In genomic region chr6:49113895-49114294, GRCm38 (mm10) we compare ENCODE assay signal across 36 mouse cellular contexts. TPM values are rescaled to one million over a fixed set of nuclear protein-coding genes. Genes with fewer than 3 reads are reported as not detected.
DNase-seq lines count a peak whose midpoint lies in the region; ATAC-seq and TF ChIP-seq lines count a peak whose summit lies in the region.
"Had no signal": no experiment of that assay in that cellular context is flagged by ENCODE, and none has a peak within 500 bp of the region (broad histone marks: within the 10 kb centered on the region; RNA-seq: fewer than 3 reads in every experiment).

No protein-coding gene starts in this region.

- no peak overlapping the region for H3K9ac ChIP-seq in embryonic facial prominence, embryonic 11.5 days (replicated peaks; ENCODE audit: low read length)
- H3K9ac ChIP-seq: embryonic facial prominence, embryonic 13.5 days; forebrain, embryonic 12.5 days; hindbrain, embryonic 13.5 days; lung, embryonic 15.5 days; midbrain, embryonic 13.5 days; neural tube, embryonic 13.5 days had no signal

- no peaks in the 10 kb centered on the region for H3K27me3 ChIP-seq in embryonic facial prominence, embryonic 11.5 days (ENCODE audit: control insufficient read depth, insufficient read depth, low read length)
- H3K27me3 ChIP-seq in embryonic facial prominence, embryonic 10.5 days (replicated peaks; ENCODE audit: low read depth, poor library complexity, severe bottlenecking): no peaks in the 10 kb centered on the region
- H3K27me3 ChIP-seq in limb, embryonic 10.5 days (ENCODE audit: low read depth, poor library complexity, severe bottlenecking): no peaks in the 10 kb centered on the region
- H3K27me3 ChIP-seq in small intestine, adult 2 months (ENCODE audit: control insufficient read depth, insufficient read depth, low read length): no peaks in the 10 kb centered on the region
- H3K27me3 ChIP-seq: embryonic facial prominence, embryonic 13.5 days; forebrain, embryonic 12.5 days; hindbrain, embryonic 13.5 days; lung, embryonic 15.5 days; megakaryocyte, embryonic 14.5 days; midbrain, embryonic 13.5 days; neural tube, embryonic 13.5 days; Patski had no signal

- no peak overlapping the region for H3K4me2 ChIP-seq in embryonic facial prominence, embryonic 11.5 days (ENCODE audit: low read depth, low read length)
- H3K4me2 ChIP-seq: embryonic facial prominence, embryonic 13.5 days; forebrain, embryonic 12.5 days; heart, embryonic 11.5 days; hindbrain, embryonic 13.5 days; liver, embryonic 11.5 days; lung, embryonic 15.5 days; midbrain, embryonic 13.5 days; neural tube, embryonic 13.5 days had no signal

- H3K36me3 ChIP-seq in embryonic facial prominence, embryonic 11.5 days (replicated peaks; ENCODE audit: control insufficient read depth, insufficient read depth, low read depth, low read length): no peaks in the 10 kb centered on the region; the same call in none of the 2 replicates
- H3K36me3 ChIP-seq in embryonic facial prominence, embryonic 10.5 days (replicated peaks): peaks cover 96% of the 10 kb centered on the region
- H3K36me3 ChIP-seq in limb, embryonic 10.5 days: peaks cover 86% of the 10 kb centered on the region
- H3K36me3 ChIP-seq in small intestine, adult 2 months (ENCODE audit: control insufficient read depth, insufficient read depth, low read length): no peaks in the 10 kb centered on the region

- DNase-seq in embryonic facial prominence, embryonic 11.5 days (ENCODE audit: low spot score): peak; percentile 20
- no peak for DNase-seq in embryonic facial prominence, embryonic 10.5 days (ENCODE audit: low spot score)
- DNase-seq in hindlimb bud, embryonic 11.5 days (ENCODE audit: extremely low spot score, low read depth, low spot score): peak; percentile 41
- no peak for DNase-seq in limb, embryonic 10.5 days (ENCODE audit: low spot score)
- no peak for DNase-seq in thymus, postnatal 0 days (ENCODE audit: low spot score)
- DNase-seq: adrenal gland, postnatal 25 days; cerebellum, adult 11-12 months; cerebellum, adult 9-11 months; gastrocnemius, postnatal 25 days; heart, adult 18-20 months; heart, postnatal 4 days; kidney, adult 8-10 months; kidney, postnatal 4 days; layer of hippocampus, postnatal 36 days; left cerebral cortex, postnatal 4 days; lung, postnatal 36 days; retina, postnatal 1 day; right cerebral cortex, postnatal 14 days; spleen, adult 18-20 months; thymus, adult 18-20 months; thymus, postnatal 36 days had no signal

- ATAC-seq in embryonic facial prominence, embryonic 11.5 days (replicated peaks; ENCODE audit: insufficient number of reproducible peaks, low FRiP score, low TSS enrichment, low read depth): no peak
- ATAC-seq in megakaryocyte, adult 5-6 weeks (ENCODE audit: poor library complexity, severe bottlenecking): no peak
- ATAC-seq: midbrain, embryonic 13.5 days; Patski had no signal

- H3K27ac ChIP-seq in embryonic facial prominence, embryonic 11.5 days (replicated peaks; ENCODE audit: low read depth, low read length): no peak overlapping the region
- no peak overlapping the region for H3K27ac ChIP-seq in embryonic facial prominence, embryonic 10.5 days (replicated peaks)
- H3K27ac ChIP-seq in limb, embryonic 10.5 days: 0 out of 2 replicates have a peak overlapping the region, but pooled peaks have one; percentile 19
- H3K27ac ChIP-seq in small intestine, adult 2 months (ENCODE audit: insufficient read depth, low read depth, low read length): peak overlapping the region; percentile 60
- H3K27ac ChIP-seq: embryonic facial prominence, embryonic 13.5 days; forebrain, embryonic 12.5 days; hindbrain, embryonic 13.5 days; kidney, postnatal 0 days; lung, embryonic 15.5 days; midbrain, embryonic 13.5 days; neural tube, embryonic 13.5 days had no signal

- no peaks in the 10 kb centered on the region for H3K4me1 ChIP-seq in embryonic facial prominence, embryonic 11.5 days (ENCODE audit: control insufficient read depth, insufficient read depth, low read length)
- no peaks in the 10 kb centered on the region for H3K4me1 ChIP-seq in embryonic facial prominence, embryonic 10.5 days
- peaks cover 10% of the 10 kb centered on the region; the same call in 1 of the 2 replicates for H3K4me1 ChIP-seq in limb, embryonic 10.5 days
- H3K4me1 ChIP-seq in small intestine, adult 2 months (ENCODE audit: control insufficient read depth, insufficient read depth, insufficient read length, low read length): peaks cover 6% of the 10 kb centered on the region; the same call in 1 of the 2 replicates
- H3K4me1 ChIP-seq: forebrain, embryonic 12.5 days; midbrain, embryonic 13.5 days had no signal

- TF ChIP-seq POLR2A in small intestine, adult 2 months (IDR thresholded peaks at IDR 0.05; ENCODE audit: low read depth, low read length): no peak

- 74% methylated on average over 7 of the region's 7 CpGs for WGBS in embryonic facial prominence, embryonic 11.5 days
- 81% methylated on average over 7 of the region's 7 CpGs for WGBS in embryonic facial prominence, embryonic 10.5 days
- WGBS in limb, embryonic 10.5 days: 56% methylated on average over 7 of the region's 7 CpGs
- 46% methylated on average over 7 of the region's 7 CpGs for WGBS in small intestine, adult 2 months

- no peak overlapping the region for H3K4me3 ChIP-seq in embryonic facial prominence, embryonic 11.5 days (ENCODE audit: low read depth, low read length)
- no peak overlapping the region for H3K4me3 ChIP-seq in embryonic facial prominence, embryonic 10.5 days
- no peak overlapping the region for H3K4me3 ChIP-seq in limb, embryonic 10.5 days
- no peak overlapping the region for H3K4me3 ChIP-seq in small intestine, adult 2 months (ENCODE audit: low read depth, low read length)
- H3K4me3 ChIP-seq: embryonic facial prominence, embryonic 13.5 days; erythroblast, embryonic 14.5 days; forebrain, embryonic 12.5 days; hindbrain, embryonic 13.5 days; lung, embryonic 15.5 days; megakaryocyte, embryonic 14.5 days; midbrain, embryonic 13.5 days; neural tube, embryonic 13.5 days had no signal

- no peak for TF ChIP-seq CTCF in small intestine, adult 2 months (IDR thresholded peaks at IDR 0.05; ENCODE audit: extremely low read depth, insufficient read length, insufficient replicate concordance, low read depth, low read length)

- H3K9me3 ChIP-seq in embryonic facial prominence, embryonic 11.5 days (replicated peaks; ENCODE audit: control insufficient read depth, low read length): no peaks in the 10 kb centered on the region
- no peaks in the 10 kb centered on the region for H3K9me3 ChIP-seq in embryonic facial prominence, embryonic 10.5 days
- H3K9me3 ChIP-seq in limb, embryonic 10.5 days (replicated peaks): no peaks in the 10 kb centered on the region
- H3K9me3 ChIP-seq: embryonic facial prominence, embryonic 13.5 days; forebrain, embryonic 12.5 days; G1E; hindbrain, embryonic 13.5 days; lung, embryonic 15.5 days; megakaryocyte, embryonic 14.5 days; midbrain, embryonic 13.5 days; neural tube, embryonic 13.5 days had no signal

RNA-seq across cellular contexts. Expression of gene Malsu1, which starts 40.3 kb away (rescaled TPM):
- 68.5 and 75.4 TPM in 2 replicates for polyA plus RNA-seq in embryonic facial prominence, embryonic 11.5 days (2014; fragmentation: Nextera tagmentation; extraction: Ambion mirVana)
- 74.1 and 77.2 TPM in 2 replicates for polyA plus RNA-seq in embryonic facial prominence, embryonic 10.5 days (2016; fragmentation: Nextera tagmentation; extraction: Ambion mirVana)
- 69.1 and 69.8 TPM in 2 replicates for polyA plus RNA-seq in limb, embryonic 10.5 days (2016; fragmentation: Nextera tagmentation; extraction: Ambion mirVana)
- 19.2 and 31.2 TPM in 2 replicates for polyA plus RNA-seq in small intestine, adult 2 months (2012; rRNA removed)
- total RNA-seq in megakaryocyte, adult 5-6 weeks (2015): 25.9 and 38.8 TPM in 2 replicates
- 15.8 and 17.0 TPM in 2 replicates for total RNA-seq in megakaryocyte, adult 5-6 weeks (2017)
- polyA plus RNA-seq in thymus, postnatal 0 days (2015; fragmentation: Nextera tagmentation; extraction: Ambion mirVana): 115 and 119 TPM in 2 replicates

Comparison
In these comparisons a context has a peak if more than half of its experiments do, and no peak if none do; other contexts are left out.
1. DNase-seq: peak in embryonic facial prominence, embryonic 11.5 days (single experiment) and hindlimb bud, embryonic 11.5 days (single experiment); none in embryonic facial prominence, embryonic 10.5 days (single experiment), limb, embryonic 10.5 days (single experiment) and thymus, postnatal 0 days (single experiment).
2. H3K27ac ChIP-seq: peak in limb, embryonic 10.5 days (single experiment) and small intestine, adult 2 months (single experiment); none in embryonic facial prominence, embryonic 11.5 days (single experiment) and embryonic facial prominence, embryonic 10.5 days (single experiment).